8 mouse cellular contexts compared by ENCODE assay signal in the genomic region with DNA sequence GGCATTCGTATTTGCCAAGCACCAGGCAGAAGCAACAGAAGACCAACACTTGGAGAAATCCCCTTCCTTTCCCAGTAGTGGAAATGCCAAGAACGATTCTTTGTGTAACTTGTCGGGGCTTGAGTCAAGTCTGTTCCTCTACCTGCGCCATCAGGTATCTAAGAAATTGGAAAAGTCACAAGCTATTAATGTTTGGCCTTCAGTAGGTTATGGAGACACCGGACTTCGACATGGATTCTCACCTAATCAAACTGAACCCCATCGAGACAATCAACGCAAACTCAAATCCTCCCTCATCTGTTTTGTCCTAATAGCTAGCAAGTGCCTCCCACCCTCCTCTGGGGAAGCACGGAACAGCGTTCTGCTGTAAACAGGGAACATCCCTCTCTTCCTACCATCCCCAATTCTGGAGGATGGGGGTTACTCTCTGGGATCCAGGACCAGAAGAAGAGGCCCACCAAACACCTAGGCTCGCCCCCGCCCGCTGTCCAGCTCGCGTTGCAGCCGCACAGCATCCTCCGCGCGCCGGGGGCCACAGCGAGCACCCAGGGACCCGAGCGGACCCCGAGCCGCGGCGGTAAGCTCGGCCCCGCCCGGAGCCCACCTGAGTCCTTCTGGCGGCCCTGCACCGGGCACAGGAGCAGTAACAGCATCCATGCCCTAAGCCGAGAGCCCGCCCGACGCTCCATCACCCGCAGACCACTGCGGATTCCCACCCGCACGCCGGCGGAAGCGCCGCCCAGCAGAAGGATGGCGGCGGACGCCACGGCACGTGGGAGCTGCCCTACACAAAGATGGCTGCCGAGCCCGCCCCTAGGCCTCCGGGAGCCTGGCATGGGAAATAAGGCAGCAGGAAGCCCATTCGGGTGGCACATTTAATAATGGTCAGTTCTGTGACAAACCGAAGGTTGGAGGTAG. TPM values are rescaled to one million over a fixed set of nuclear protein-coding genes. Genes with fewer than 3 reads are reported as not detected.
DNase-seq lines count a peak whose midpoint lies in the region; ATAC-seq and TF ChIP-seq lines count a peak whose summit lies in the region.

A gene (minus strand): TSS at position 780 of the 918 bp plus-strand sequence.

- peaks cover 38% of the 10 kb centered on the region for H3K36me3 ChIP-seq in G1E (replicated peaks)
- peaks cover 22% of the 10 kb centered on the region for H3K36me3 ChIP-seq in lung, embryonic 15.5 days
- no peaks in the 10 kb centered on the region for H3K36me3 ChIP-seq in thymus, adult 2 months (ENCODE audit: control insufficient read depth, insufficient read depth, low read length)

- peak within 1 kb of the TSS; percentile 85 for H3K4me2 ChIP-seq in lung, embryonic 15.5 days

- no peak for TF ChIP-seq CTCF in G1E (IDR thresholded peaks at IDR 0.05; ENCODE audit: low read depth, low read length)
- no peak for TF ChIP-seq CTCF in cerebellum, adult 2 months (IDR thresholded peaks at IDR 0.05; ENCODE audit: borderline replicate concordance, insufficient read depth, low read depth, low read length)
- no peak for TF ChIP-seq CTCF in thymus, adult 2 months (IDR thresholded peaks at IDR 0.05; ENCODE audit: borderline replicate concordance, control insufficient read depth, extremely low read depth, insufficient read depth, low read length, poor library complexity)

- H3K27me3 ChIP-seq in G1E (ENCODE audit: insufficient read depth, low read length) = peaks cover 10% of the 10 kb centered on the region
- H3K27me3 ChIP-seq in cerebellum, adult 2 months (ENCODE audit: control insufficient read depth, insufficient read depth, low read length) = no peaks in the 10 kb centered on the region; the same call in 1 of the 2 replicates
- H3K27me3 ChIP-seq in lung, embryonic 15.5 days = peaks cover 13% of the 10 kb centered on the region; the same call in 1 of the 2 replicates
- H3K27me3 ChIP-seq in thymus, adult 2 months (ENCODE audit: control insufficient read depth, insufficient read depth, low read length) = no peaks in the 10 kb centered on the region

- peak; percentile 71 for ATAC-seq in G1E (ENCODE audit: extremely low read depth, insufficient number of reproducible peaks, low FRiP score, poor library complexity, severe bottlenecking)
- peak; percentile 92 for ATAC-seq in lung, embryonic 15.5 days (ENCODE audit: borderline replicate concordance, extremely low read depth, low FRiP score, low TSS enrichment)

- peak within 1 kb of the TSS; percentile 50 for H3K27ac ChIP-seq in cerebellum, adult 2 months (ENCODE audit: insufficient read depth, low read length)
- H3K27ac ChIP-seq in lung, embryonic 15.5 days = no peak within 1 kb of the TSS
- H3K27ac ChIP-seq in thymus, adult 2 months (ENCODE audit: control insufficient read depth, insufficient read depth, low read length) = no peak within 1 kb of the TSS

- H3K9ac ChIP-seq in lung, embryonic 15.5 days = peak within 1 kb of the TSS; percentile 76

- under 1% methylated on average over 54 of the region's 54 CpGs for WGBS in cerebellum, adult 2 months
- WGBS in lung, embryonic 15.5 days = 2% methylated on average over 54 of the region's 54 CpGs
- WGBS in thymus, adult 2 months = 5% methylated on average over 54 of the region's 54 CpGs

- H3K9me3 ChIP-seq in G1E (replicated peaks) = no peaks in the 10 kb centered on the region
- H3K9me3 ChIP-seq in lung, embryonic 15.5 days = no peaks in the 10 kb centered on the region

- TF ChIP-seq POLR2A in cerebellum, adult 2 months (IDR thresholded peaks at IDR 0.05; ENCODE audit: borderline replicate concordance, insufficient read depth, low read length) = peak; percentile 86
- peak; percentile 71; the same call in 1 of the 2 replicates for TF ChIP-seq POLR2A in thymus, adult 2 months (IDR thresholded peaks at IDR 0.05; ENCODE audit: control insufficient read depth, extremely low read depth, insufficient read depth, low read length, poor library complexity)

- peak within 1 kb of the TSS; percentile 85 for H3K4me3 ChIP-seq in G1E (ENCODE audit: low read depth, low read length)
- H3K4me3 ChIP-seq in cerebellum, adult 2 months (replicated peaks; ENCODE audit: insufficient read depth, low read depth, low read length) = peak within 1 kb of the TSS; percentile 84
- peak within 1 kb of the TSS; percentile 77 for H3K4me3 ChIP-seq in lung, embryonic 15.5 days
- H3K4me3 ChIP-seq in thymus, adult 2 months (ENCODE audit: control insufficient read depth, insufficient read depth, low read length) = peak within 1 kb of the TSS; percentile 99

- DNase-seq in G1E (ENCODE audit: low spot score) = peak; percentile 75
- peak; percentile 85 to 86 for DNase-seq in cerebellum, adult 2 months
- peak; percentile 73 for DNase-seq in forelimb bud, embryonic 11.5 days (ENCODE audit: low read depth, low spot score)
- peak; percentile 84 for DNase-seq in heart, postnatal 4 days
- peak; percentile 71 to 82 for DNase-seq in layer of hippocampus, adult 8-10 months (ENCODE audit: low spot score in 2 of 2)
- peak; percentile 55 for DNase-seq in ovary, adult 18-20 months (ENCODE audit: low spot score)
- DNase-seq in thymus, adult 2 months = peak; percentile 73

- H3K4me1 ChIP-seq in G1E (ENCODE audit: insufficient read depth, low read depth, low read length) = peaks cover 35% of the 10 kb centered on the region
- peaks cover 6% of the 10 kb centered on the region; the same call in 1 of the 2 replicates for H3K4me1 ChIP-seq in cerebellum, adult 2 months (ENCODE audit: control insufficient read depth, insufficient read depth, low read length)
- peaks cover 11% of the 10 kb centered on the region for H3K4me1 ChIP-seq in lung, embryonic 15.5 days
- peaks cover 8% of the 10 kb centered on the region for H3K4me1 ChIP-seq in thymus, adult 2 months (replicated peaks; ENCODE audit: control insufficient read depth, insufficient read depth, low read length)

RNA-seq across cellular contexts. Expression of the gene that starts here (rescaled TPM):
- total RNA-seq in G1E (2014; fragmentation: Nextera tagmentation) = 74.7 and 79.0 TPM in 2 replicates
- total RNA-seq in G1E (2017) = 26.1 and 35.0 TPM in 2 replicates
- polyA plus RNA-seq in G1E (2012) = 8.8 and 10.0 TPM in 2 replicates
- polyA plus RNA-seq in cerebellum, adult 2 months (2012; rRNA removed) = 55.9 and 59.9 TPM in 2 replicates
- total RNA-seq in heart, postnatal 4 days (2021) = 10 to 100 TPM; 14.0 to 15.4 TPM
- 10 to 100 TPM; 43.7 to 55.5 (median 51.0) TPM for total RNA-seq in layer of hippocampus, adult 8-10 months (2022)
- polyA plus RNA-seq in lung, embryonic 15.5 days (2015; fragmentation: Nextera tagmentation; extraction: Ambion mirVana) = 53.6 and 56.5 TPM in 2 replicates
- polyA plus RNA-seq in thymus, adult 2 months (2012; rRNA removed) = 27.6 and 34.8 TPM in 2 replicates
